Mouse (Mus musculus): Measurements from ENCODE around the gene Ilk.

Ilk gene

DNA sequence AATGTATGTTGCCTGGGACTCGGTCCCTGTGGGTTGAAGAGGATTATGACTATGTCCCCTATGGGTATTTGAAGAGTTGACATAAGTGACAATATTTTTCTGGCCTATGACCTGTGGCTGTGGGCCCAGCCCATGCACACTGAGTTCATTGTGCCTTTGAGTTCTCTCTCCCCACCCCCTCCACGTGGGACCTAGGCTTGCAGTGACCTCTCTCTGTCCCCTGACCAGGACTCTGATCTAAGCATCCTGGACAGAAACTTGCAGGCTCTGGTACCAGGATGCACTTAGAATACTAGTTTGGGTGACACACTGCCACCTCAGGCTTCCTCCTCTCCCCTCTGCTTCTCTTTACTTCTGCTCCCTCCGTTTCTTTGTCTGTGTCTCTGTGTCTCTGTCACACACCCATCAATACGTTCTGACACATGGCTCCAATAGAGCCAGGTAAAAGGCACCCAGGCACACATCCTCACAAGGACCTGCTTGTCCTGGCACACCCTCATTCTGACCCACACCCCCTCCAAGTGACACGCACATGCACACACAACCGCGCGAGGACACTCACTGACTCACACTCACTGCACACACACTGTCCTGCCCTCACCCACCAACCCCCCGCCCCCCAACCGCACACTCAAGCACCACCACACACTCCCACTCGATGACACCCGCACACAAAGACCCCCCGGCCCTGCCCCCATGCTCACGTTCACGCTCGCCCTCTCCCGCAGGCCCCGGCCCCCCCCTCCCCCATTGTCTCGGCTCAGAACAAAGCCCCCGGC lies 50.3 kb downstream of the Ilk start:
- DNase-seq (ENCODE audit: low read depth), result no peak

DNA sequence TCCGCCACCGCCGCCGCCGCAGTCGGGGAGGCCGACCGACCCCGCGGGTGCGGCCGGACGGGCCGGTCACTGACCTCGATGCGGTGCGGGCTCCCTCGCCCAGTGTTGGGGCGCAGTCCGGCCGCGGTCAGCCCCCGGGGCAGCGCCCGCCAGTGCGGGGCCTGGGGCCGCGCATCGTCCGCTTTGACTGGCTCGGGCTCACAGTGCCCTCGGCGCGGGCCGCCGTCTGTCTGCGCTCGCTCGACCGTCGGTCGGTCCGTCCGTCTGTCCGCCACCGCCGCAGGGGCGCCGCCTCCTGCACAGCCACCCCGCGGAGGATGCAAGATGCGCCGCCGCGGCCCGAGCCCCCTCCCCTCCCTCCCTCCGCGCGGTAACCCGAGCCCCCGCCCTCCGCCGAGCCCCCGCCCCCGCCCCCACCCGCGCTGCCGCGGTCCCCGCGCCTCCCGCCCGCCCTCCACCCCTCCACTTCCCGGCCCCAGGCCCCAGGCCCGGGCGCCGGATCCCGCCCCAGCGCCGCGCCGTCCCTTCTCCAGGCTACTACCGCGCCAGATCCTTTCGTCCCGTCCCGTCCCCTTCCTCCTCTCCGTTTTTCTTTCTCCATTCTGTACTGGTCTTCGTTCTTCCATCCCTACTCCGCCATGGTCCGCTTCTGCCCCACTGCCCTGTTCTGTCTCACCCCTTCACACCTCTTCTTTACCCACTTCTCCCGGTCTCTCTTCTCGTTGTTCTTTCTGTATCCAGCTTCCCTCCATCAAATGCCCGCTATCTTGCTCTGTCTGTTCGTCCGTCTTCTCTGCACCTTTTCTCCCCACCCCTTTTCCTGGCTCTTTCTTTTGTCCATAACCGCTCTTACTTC lies 51.1 kb downstream of the Ilk start, which contains the start of gene Dchs1:
Gene Dchs1 (minus strand): TSS at position 370 of the 856 bp plus-strand sequence.
- DNase-seq (ENCODE audit: low read depth), result no peak

DNA sequence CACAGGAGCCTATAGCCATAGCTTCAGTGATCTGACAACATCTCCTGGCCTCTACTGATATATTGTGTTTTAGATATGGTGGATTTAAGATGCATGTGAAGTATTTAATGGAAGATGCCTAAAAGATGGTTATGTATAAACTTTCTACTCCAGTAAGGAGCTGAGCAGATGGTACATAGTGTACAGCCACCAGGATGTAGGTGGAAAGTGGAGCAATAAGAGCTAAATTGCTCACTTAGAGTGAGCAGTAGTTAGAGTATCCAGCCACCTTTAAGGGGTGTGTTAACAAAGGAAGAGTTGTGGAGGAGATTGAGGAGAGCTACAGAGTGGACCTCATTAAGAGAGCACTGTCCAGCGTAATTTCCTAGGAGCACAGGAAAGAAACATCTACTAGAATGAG lies 54.8 kb downstream of the Ilk start:
- no peak for DNase-seq (ENCODE audit: low read depth)

Data from 416B (cell line).